Mouse (Mus musculus) lung, adult 2 months (tissue): ENCODE measurements at regions not wholly inside any gene's neighbourhood (a gene's known extent, or its start where the extent isn't known, plus 50 kb on each side); places are given as distances from the start of the nearest gene placed in this dataset.

Experiments
- CTCF ChIP-seq: fragments of 200-500 bp; IDR thresholded peaks from 2 replicates; pipeline ENCODE4 v1.5.1; 2011; ENCODE audit warnings: mild to moderate bottlenecking, low read length, control low read depth; ENCODE audit not compliant: insufficient read depth
- POLR2A ChIP-seq: fragments of 200-500 bp; IDR thresholded peaks from 2 replicates; pipeline ENCODE4 v1.6.1; 2011; ENCODE audit warnings: low read depth, mild to moderate bottlenecking, control low read depth, low read length, borderline replicate concordance; ENCODE audit errors: extremely low read depth

DNA sequence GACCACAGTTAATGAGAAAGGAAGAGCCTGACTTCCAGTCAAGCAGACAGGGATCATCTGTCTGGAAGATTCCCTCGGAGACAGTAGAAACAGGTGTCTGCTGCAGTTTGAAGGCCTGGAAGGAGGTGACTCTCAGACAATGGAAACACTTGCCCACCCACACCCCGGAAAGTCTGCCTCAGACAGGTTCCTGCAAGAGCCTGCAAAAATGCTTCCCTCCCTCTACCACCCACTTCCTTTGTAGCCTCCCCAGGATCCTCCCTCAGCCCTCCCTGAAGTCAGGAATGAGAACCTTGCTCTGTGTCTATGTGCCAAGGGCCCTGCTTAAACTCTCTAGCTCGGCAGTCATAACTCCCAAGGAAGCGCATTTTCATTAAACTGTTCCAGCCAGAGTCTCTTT lies 226.2 kb downstream of the Mycn start:
- no peak for TF ChIP-seq CTCF
- TF ChIP-seq POLR2A, result no peak
